Mouse (Mus musculus) cerebellum, adult 9-10 months (tissue): ENCODE measurements around the gene Gm4553.
A peak's percentile ranks its signal among the peaks of the same experiment; 100 is the strongest.
"Not testable (repeated sequence)": the region's sequence is repeated elsewhere in the genome, so short reads cannot be mapped to it uniquely, and the experiment has no call there.

Experiments
- DNase-seq: peaks from one replicate; pipeline ENCODE4 v3.0.0; 2022

Gm4553 gene

GRCm38 (mm10) chr7:142134206-142134995, 31.1 kb downstream of the Gm4553 start:
- DNase-seq: no peak

- DNase-seq: no peak
Observed at GRCm38 (mm10) chr7:142128843-142129242, 36.7 kb downstream of the Gm4553 start.

GRCm38 (mm10) chr7:142120629-142121028, 44.9 kb downstream of the Gm4553 start, which contains the start of gene Gm45618:
TSS of gene Gm45618 (minus strand) at chr7:142120729.
- not testable (repeated sequence) for DNase-seq

GRCm38 (mm10) chr7:142119632-142120031, 45.9 kb downstream of the Gm4553 start:
- peak; percentile 25 for DNase-seq
